Mouse (Mus musculus): Measurements from ENCODE around the gene Gm20671.
"Not testable (repeated sequence)": the region's sequence is repeated elsewhere in the genome, so short reads cannot be mapped to it uniquely, and the experiment has no call there.

The Gm20671 gene

DNA sequence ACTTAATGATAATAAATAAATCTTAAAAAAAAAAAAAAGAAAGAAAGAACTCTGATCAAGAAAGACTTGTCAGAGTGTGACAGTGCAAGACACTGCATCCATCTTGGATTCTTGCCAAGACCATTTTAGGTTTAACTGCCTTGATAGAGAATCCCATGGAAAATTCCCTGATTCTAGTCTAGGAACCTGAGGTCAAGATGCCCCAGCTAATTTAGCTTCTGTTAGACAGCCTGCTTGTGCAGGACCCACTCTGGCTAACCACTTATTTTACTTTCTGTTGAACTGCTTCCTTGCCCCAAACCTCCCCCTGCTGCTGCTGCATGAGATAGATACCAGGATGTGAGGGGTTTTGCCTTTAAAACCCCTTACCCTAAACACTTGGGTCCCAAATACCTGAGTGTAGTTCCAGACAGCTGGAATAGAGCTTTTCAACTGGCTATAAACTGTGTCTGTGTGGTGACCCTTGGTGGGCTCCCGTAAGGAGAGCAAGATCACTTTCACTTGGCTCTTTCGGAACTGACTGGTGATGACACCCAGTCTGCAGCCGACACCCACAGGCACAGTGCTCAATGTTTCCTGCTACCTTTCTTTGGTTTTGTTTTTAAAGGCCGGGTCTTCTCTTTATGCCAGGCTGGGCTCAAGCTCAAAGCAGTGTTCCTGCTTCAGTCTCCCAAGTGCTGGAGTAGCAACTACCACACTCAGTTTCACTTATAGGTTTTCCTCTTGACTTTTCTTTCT is 59.1 kb downstream of the Gm20671 start:
- TF ChIP-seq POU5F1 (IDR thresholded peaks at IDR 0.05; ENCODE audit: borderline replicate concordance, low read length) (no peak), NANOG (IDR thresholded peaks at IDR 0.05; ENCODE audit: borderline replicate concordance, low read length) (no peak), CTCF (conservative IDR thresholded peaks at IDR 0.05; ENCODE audit: low read length) (no peak)
- no peaks in the 10 kb centered on the region for H3K27me3 ChIP-seq (ENCODE audit: insufficient read depth, low read length)
- H3K9me3 ChIP-seq (ENCODE audit: low read length) = no peaks in the 10 kb centered on the region
- no peak overlapping the region for H3K4me3 ChIP-seq (replicated peaks; ENCODE audit: low read length)
- peaks cover 94% of the 10 kb centered on the region for H3K36me3 ChIP-seq (ENCODE audit: insufficient read depth, low read length)
- peaks cover 35% of the 10 kb centered on the region for H3K4me1 ChIP-seq (replicated peaks; ENCODE audit: low read depth, low read length)

- H3K36me3 ChIP-seq (ENCODE audit: insufficient read depth, low read length) = peaks cover 95% of the 10 kb centered on the region
- H3K9me3 ChIP-seq (ENCODE audit: low read length) = no peaks in the 10 kb centered on the region
- peaks cover 30% of the 10 kb centered on the region for H3K4me1 ChIP-seq (replicated peaks; ENCODE audit: low read depth, low read length)
- no peaks in the 10 kb centered on the region for H3K27me3 ChIP-seq (ENCODE audit: insufficient read depth, low read length)
- no peak overlapping the region for H3K4me3 ChIP-seq (replicated peaks; ENCODE audit: low read length)
- TF ChIP-seq CTCF (conservative IDR thresholded peaks at IDR 0.05; ENCODE audit: low read length) (no peak), POU5F1 (IDR thresholded peaks at IDR 0.05; ENCODE audit: borderline replicate concordance, low read length) (no peak), NANOG (IDR thresholded peaks at IDR 0.05; ENCODE audit: borderline replicate concordance, low read length) (no peak)
Measured at GRCm38 (mm10) chr5:32767004-32767403, 59.9 kb downstream of the Gm20671 start.

DNA sequence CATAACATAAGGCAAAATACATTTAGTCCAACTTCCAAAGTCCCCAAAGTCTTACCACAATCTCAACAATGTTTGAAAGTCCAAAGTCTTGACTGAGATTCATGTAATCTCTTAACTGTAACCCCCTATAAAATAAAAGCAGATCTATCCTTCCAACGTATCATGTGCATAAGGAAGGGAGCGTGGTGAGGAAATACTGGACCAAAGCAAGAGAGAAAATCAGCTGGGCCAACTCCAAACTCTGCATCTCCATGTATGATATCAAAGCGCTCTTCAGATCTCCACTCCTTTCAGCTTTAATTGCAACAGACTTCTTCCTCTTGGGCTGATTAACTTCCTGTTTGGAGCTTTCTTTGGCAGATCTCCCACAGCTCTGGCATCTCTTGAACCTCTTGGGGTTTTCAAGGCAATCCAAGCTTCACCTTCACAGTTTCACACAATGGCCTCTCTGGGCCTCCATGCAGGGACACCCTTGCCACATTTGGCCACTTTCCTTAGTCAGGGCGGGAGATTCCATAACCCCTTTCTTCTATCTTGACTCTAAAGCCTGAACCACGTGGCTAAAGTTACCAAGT is 65.3 kb downstream of the Gm20671 start:
- Histone ChIP-seq H3K36me3 (ENCODE audit: insufficient read depth, low read length) (peaks cover 88% of the 10 kb centered on the region), H3K9me3 (ENCODE audit: low read length) (no peaks in the 10 kb centered on the region), H3K4me1 (replicated peaks; ENCODE audit: low read depth, low read length) (peaks cover 16% of the 10 kb centered on the region), H3K4me3 (replicated peaks; ENCODE audit: low read length) (no peak overlapping the region), H3K27me3 (ENCODE audit: insufficient read depth, low read length) (no peaks in the 10 kb centered on the region)
- TF ChIP-seq POU5F1 (IDR thresholded peaks at IDR 0.05; ENCODE audit: borderline replicate concordance, low read length) (no peak), CTCF (conservative IDR thresholded peaks at IDR 0.05; ENCODE audit: low read length) (no peak), NANOG (IDR thresholded peaks at IDR 0.05; ENCODE audit: borderline replicate concordance, low read length) (no peak)

DNA sequence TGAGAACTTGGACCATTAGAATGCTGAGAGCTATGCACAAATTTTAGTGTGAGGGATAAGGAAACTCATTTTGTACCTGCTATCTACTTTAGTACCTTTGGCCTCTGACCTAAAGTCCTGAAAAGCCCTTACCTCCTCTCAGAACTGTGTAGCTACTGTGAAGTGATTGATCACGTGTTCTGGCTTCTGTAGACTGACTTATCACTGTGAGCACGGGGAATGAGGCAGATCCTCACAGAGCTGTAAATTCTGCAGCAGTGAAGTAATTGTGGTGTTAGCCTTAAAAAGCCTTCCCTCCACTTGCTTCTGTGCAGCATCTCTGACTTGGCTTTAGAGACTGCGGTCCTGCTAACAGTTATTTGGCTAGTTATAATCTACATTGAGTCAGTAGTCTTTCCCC is 66.1 kb downstream of the Gm20671 start:
- H3K4me1 ChIP-seq (replicated peaks; ENCODE audit: low read depth, low read length) = peaks cover 21% of the 10 kb centered on the region
- TF ChIP-seq CTCF (conservative IDR thresholded peaks at IDR 0.05; ENCODE audit: low read length) (no peak), POU5F1 (IDR thresholded peaks at IDR 0.05; ENCODE audit: borderline replicate concordance, low read length) (no peak), NANOG (IDR thresholded peaks at IDR 0.05; ENCODE audit: borderline replicate concordance, low read length) (no peak)
- H3K27me3 ChIP-seq (ENCODE audit: insufficient read depth, low read length) = no peaks in the 10 kb centered on the region
- no peak overlapping the region for H3K4me3 ChIP-seq (replicated peaks; ENCODE audit: low read length)
- H3K36me3 ChIP-seq (ENCODE audit: insufficient read depth, low read length) = peaks cover 89% of the 10 kb centered on the region
- H3K9me3 ChIP-seq (ENCODE audit: low read length) = no peaks in the 10 kb centered on the region

DNA sequence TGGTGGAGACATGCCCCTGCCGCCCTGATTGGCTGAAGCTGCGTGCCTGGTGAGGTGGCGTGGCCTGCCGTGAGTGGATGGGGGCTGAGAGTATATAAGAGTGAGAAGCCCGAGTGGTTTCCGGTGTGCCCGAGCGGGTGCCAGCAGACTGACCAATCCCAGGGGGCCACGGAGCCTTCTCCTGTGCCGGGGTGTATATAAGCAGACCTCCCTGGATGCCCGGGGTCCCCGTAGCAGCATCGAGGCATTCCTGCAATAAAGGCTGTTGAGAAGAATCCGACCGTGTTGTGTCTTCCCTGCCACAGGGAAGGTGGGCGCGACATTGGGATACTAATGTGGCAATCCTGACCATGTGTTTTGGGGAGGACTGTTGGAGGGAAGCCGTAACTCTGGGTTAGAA is 66.6 kb downstream of the Gm20671 start:
- H3K4me3 ChIP-seq (replicated peaks; ENCODE audit: low read length); H3K27me3 ChIP-seq (ENCODE audit: insufficient read depth, low read length); H3K9me3 ChIP-seq (ENCODE audit: low read length): not testable (repeated sequence)
- peaks cover 89% of the 10 kb centered on the region for H3K36me3 ChIP-seq (ENCODE audit: insufficient read depth, low read length)
- H3K4me1 ChIP-seq (replicated peaks; ENCODE audit: low read depth, low read length) = peaks cover 24% of the 10 kb centered on the region

DNA sequence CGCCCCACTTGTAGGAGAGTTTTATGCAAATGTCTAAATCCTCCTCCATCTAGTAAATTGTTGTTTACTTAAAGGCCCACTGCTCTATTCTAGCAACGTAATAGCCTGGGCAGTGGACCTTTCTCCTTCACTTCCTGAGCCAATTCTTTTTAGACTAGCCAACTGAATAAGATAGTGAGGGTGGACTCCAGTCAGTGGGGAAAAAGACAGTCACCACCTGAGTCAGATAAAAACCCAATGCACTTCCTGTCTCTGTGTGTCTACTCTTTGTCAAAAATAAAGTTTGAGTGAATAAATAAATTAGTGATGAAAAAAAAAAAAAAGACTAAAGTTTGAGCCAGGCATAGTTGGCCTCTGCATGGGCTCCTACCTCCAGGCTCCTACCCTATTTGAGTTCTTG is 67.2 kb downstream of the Gm20671 start:
- Histone ChIP-seq H3K9me3 (ENCODE audit: low read length) (no peaks in the 10 kb centered on the region), H3K4me3 (replicated peaks; ENCODE audit: low read length) (no peak overlapping the region), H3K27me3 (ENCODE audit: insufficient read depth, low read length) (no peaks in the 10 kb centered on the region), H3K36me3 (ENCODE audit: insufficient read depth, low read length) (peaks cover 85% of the 10 kb centered on the region), H3K4me1 (replicated peaks; ENCODE audit: low read depth, low read length) (peaks cover 30% of the 10 kb centered on the region)
- TF ChIP-seq CTCF (conservative IDR thresholded peaks at IDR 0.05; ENCODE audit: low read length) (no peak), NANOG (IDR thresholded peaks at IDR 0.05; ENCODE audit: borderline replicate concordance, low read length) (no peak), POU5F1 (IDR thresholded peaks at IDR 0.05; ENCODE audit: borderline replicate concordance, low read length) (no peak)

DNA sequence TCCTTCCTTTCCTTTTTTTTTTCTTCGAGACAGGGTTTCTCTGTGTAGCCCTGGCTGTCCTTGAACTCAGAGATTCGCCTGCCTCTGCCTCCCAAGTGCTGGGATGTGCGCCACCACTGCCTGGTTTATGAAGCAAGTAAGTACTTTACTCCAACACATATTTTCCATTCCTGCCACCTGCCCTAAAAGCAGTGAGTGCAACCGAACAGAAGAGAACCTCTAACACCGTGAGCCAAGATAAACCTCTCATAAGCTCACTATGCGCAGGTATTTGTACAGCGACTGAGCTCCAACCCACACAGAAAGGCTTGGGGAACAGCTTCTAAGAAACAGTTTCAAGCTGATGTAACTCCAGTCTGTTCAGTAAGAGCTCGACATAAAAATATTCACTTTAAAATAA is 70.8 kb downstream of the Gm20671 start:
- peaks cover 61% of the 10 kb centered on the region for H3K36me3 ChIP-seq (ENCODE audit: insufficient read depth, low read length)
- H3K27me3 ChIP-seq (ENCODE audit: insufficient read depth, low read length) = no peaks in the 10 kb centered on the region
- H3K9me3 ChIP-seq (ENCODE audit: low read length) = no peaks in the 10 kb centered on the region
- no peak for TF ChIP-seq POU5F1 (IDR thresholded peaks at IDR 0.05; ENCODE audit: borderline replicate concordance, low read length)
- no peak for TF ChIP-seq CTCF (conservative IDR thresholded peaks at IDR 0.05; ENCODE audit: low read length)
- TF ChIP-seq NANOG (IDR thresholded peaks at IDR 0.05; ENCODE audit: borderline replicate concordance, low read length) = no peak
- H3K4me1 ChIP-seq (replicated peaks; ENCODE audit: low read depth, low read length) = peaks cover 58% of the 10 kb centered on the region
- no peak overlapping the region for H3K4me3 ChIP-seq (replicated peaks; ENCODE audit: low read length)

GRCm38 (mm10) chr5:32751736-32752135 is 75.2 kb downstream of the Gm20671 start:
- H3K4me1 ChIP-seq (replicated peaks; ENCODE audit: low read depth, low read length) = peaks cover 76% of the 10 kb centered on the region
- no peak overlapping the region for H3K4me3 ChIP-seq (replicated peaks; ENCODE audit: low read length)
- TF ChIP-seq NANOG (IDR thresholded peaks at IDR 0.05; ENCODE audit: borderline replicate concordance, low read length) (no peak), POU5F1 (IDR thresholded peaks at IDR 0.05; ENCODE audit: borderline replicate concordance, low read length) (no peak), CTCF (conservative IDR thresholded peaks at IDR 0.05; ENCODE audit: low read length) (no peak)
- peaks cover 43% of the 10 kb centered on the region for H3K36me3 ChIP-seq (ENCODE audit: insufficient read depth, low read length)
- no peaks in the 10 kb centered on the region for H3K27me3 ChIP-seq (ENCODE audit: insufficient read depth, low read length)
- no peaks in the 10 kb centered on the region for H3K9me3 ChIP-seq (ENCODE audit: low read length)

DNA sequence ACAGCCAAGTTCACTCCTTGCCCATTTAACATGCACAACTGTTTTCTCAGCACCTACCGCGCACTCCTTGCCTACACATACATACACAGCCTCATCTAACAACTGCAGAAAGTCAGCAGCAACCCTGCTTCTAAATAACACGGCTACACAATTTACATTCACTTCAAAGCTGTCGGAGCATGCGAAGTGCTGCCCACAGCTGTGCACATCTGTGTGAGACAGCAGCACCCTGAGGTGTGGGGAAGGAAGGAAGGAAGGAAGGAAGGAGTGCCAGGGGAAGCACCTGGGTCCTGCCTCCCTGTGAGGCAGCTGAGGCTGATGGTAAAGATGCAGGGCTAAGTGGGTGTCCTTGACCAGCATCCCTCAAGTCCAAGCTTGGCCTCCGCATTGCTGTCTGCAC is 78.0 kb downstream of the Gm20671 start:
- peaks cover 36% of the 10 kb centered on the region for H3K36me3 ChIP-seq (ENCODE audit: insufficient read depth, low read length)
- TF ChIP-seq CTCF (conservative IDR thresholded peaks at IDR 0.05; ENCODE audit: low read length) = no peak
- no peak for TF ChIP-seq POU5F1 (IDR thresholded peaks at IDR 0.05; ENCODE audit: borderline replicate concordance, low read length)
- TF ChIP-seq NANOG (IDR thresholded peaks at IDR 0.05; ENCODE audit: borderline replicate concordance, low read length) = no peak
- H3K9me3 ChIP-seq (ENCODE audit: low read length) = no peaks in the 10 kb centered on the region
- no peak overlapping the region for H3K4me3 ChIP-seq (replicated peaks; ENCODE audit: low read length)
- H3K27me3 ChIP-seq (ENCODE audit: insufficient read depth, low read length) = no peaks in the 10 kb centered on the region
- peaks cover 82% of the 10 kb centered on the region for H3K4me1 ChIP-seq (replicated peaks; ENCODE audit: low read depth, low read length)

Measured in E14TG2a.4 (cell line).